Mouse (Mus musculus) regulatory T cell (primary cell): ENCODE measurements around the gene Sh3yl1.

ENCODE experiments used
- in situ Hi-C: fragments of 300-600 bp; cut with MboI, MseI; formaldehyde crosslinking; loops from one replicate; pipeline ENCODE4 v1.15.1; 2025; ENCODE audit warnings: high pct_unique_total_duplicates

Sh3yl1 gene

GRCm38 (mm10) chr12:30911261-30912047, at the start of gene Sh3yl1, which contains the start of gene Acp1:
Sh3yl1 (plus strand) TSS chr12:30911668.
Acp1 (minus strand) TSS chr12:30911589.
- in situ Hi-C loops, result loop anchor here (5.0 to 25.0 kb wide), 4 partner anchors 314 to 743 kb away; partner anchors contain the start of genes Cbll1, Cog5 and Dus4l

DNA sequence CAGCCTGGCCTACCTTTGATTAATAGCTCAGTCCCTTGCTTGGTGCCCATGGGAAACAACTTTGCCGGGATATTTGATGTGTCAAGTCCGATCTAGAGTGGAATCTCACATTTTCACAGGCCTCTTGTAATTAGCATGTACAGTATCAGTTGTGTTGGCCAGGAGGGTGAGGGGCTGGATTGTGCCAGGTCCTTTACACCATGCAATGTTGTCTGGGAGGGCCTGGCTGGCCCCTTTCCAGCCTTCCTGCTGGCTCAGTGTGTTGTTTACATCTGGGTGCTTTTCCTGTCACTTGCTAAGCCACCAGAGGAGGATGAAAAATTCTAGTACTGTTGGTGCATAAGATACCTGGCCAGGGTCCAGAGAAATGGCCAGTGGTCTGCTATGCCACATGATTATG, 47.1 kb upstream of the Sh3yl1 start:
- in situ Hi-C loops, result no loop called here

- in situ Hi-C loops, result no loop called here
These were observed 45.7 kb upstream of the Sh3yl1 start for GRCm38 (mm10) chr12:30865781-30866180.

- in situ Hi-C loops, result no loop called here
These were observed 32.0 kb upstream of the Sh3yl1 start for GRCm38 (mm10) chr12:30879447-30879846.

GRCm38 (mm10) chr12:30883592-30883985, 27.9 kb upstream of the Sh3yl1 start:
- in situ Hi-C loops, result no loop called here

- in situ Hi-C loops, result no loop called here
These were observed 27.4 kb upstream of the Sh3yl1 start, which contains the start of gene Alkal2 for GRCm38 (mm10) chr12:30883986-30884621. Alkal2 (plus strand) TSS chr12:30884322.

DNA sequence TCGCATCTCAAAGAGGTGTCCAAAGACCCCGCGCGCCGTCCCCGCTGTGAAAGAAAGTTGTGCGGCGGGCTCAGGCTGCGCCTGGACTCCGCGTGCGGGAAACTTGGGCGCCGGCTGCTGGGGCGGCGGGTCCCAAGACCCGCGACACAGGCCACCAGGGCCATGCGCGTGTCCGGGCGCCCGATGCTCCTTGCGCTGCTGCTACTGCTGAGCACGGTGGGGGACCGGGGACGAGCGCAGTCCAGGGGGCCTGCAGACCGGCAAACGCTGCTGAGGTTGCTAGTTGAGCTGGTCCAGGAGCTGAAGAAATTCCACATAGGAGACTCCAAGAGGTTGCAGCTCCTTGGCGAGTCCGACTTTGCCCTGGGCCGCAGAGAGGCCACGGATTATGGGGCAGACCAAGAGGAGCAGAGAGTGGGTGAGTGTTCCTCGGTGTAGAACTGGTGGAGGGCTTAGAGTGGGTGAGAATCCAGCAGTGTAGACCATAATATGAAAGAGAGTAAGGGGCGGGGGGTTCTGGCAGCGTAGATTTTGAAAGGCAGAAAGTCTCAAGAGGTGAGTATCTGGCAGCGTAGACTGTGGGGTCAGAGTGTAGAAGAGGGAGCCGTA, 26.7 kb upstream of the Sh3yl1 start:
- in situ Hi-C loops, result loop anchor here (5.0 kb wide), 1 partner anchor 287 kb away; no protein-coding TSS in a partner anchor

DNA sequence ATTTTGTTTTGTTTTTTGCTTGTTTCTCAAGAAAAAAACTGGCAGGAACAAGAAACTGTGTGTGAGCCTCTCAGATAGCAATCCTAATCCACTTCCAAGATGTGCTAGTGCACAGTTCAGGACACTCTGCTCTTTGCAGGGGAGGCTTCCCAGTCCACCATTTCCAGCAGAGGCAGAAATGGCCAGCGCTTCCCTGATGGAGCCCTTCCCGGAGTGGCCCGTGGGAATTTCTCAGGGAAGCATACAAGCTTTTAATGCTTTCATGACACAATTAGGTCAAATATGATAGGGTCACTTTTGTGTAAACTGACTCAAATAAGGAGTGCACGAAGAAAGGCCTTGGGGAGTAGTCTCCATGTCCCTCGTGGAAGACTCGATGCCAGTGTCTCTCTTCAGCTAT, 25.6 kb upstream of the Sh3yl1 start:
- in situ Hi-C loops, result loop anchor here (5.0 kb wide), 1 partner anchor 289 kb away; no protein-coding TSS in a partner anchor

GRCm38 (mm10) chr12:30888003-30888402, 23.5 kb upstream of the Sh3yl1 start:
- in situ Hi-C loops, result loop anchor here (5.0 kb wide), 1 partner anchor 291 kb away; no protein-coding TSS in a partner anchor

- in situ Hi-C loops, result no loop called here
These were observed 21.4 kb upstream of the Sh3yl1 start for GRCm38 (mm10) chr12:30890067-30890466.

- in situ Hi-C loops, result no loop called here
These were observed 20.0 kb upstream of the Sh3yl1 start for GRCm38 (mm10) chr12:30891438-30891837.

- in situ Hi-C loops, result no loop called here
These were observed 14.4 kb upstream of the Sh3yl1 start for GRCm38 (mm10) chr12:30897039-30897438.

- in situ Hi-C loops, result loop anchor here (10.0 to 25.0 kb wide), 2 partner anchors 429 to 1296 kb away; partner anchors contain the start of gene Pik3cg
These were observed 2.8 kb upstream of the Sh3yl1 start for GRCm38 (mm10) chr12:30908658-30909057.

GRCm38 (mm10) chr12:30909881-30910280, 1.6 kb upstream of the Sh3yl1 start:
- in situ Hi-C loops, result loop anchor here (5.0 to 25.0 kb wide), 5 partner anchors 313 to 1295 kb away; partner anchors contain the start of genes Cbll1, Cog5, Dus4l and Pik3cg

DNA sequence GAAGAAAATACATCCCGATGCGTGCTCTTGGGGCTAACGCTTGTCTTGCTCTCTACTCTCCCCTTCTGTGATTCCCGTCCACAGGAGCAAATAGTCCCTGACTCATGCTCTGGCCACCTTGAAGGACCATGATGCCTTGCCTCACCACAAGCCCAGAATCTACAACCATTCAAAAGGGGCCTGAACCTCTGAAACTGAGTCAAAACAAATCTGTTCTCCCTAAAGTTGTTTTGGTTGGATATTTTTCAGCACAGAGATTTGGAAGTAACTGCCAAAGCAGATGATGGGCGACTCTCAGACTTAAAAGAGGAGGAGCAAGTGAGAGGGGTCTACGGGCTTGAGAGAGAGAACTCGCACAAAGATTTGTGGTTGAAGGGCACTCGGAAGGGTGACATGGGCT, 608 bp upstream of the Sh3yl1 start:
- in situ Hi-C loops, result loop anchor here (5.0 to 25.0 kb wide), 4 partner anchors 314 to 744 kb away; partner anchors contain the start of genes Cbll1, Cog5 and Dus4l

DNA sequence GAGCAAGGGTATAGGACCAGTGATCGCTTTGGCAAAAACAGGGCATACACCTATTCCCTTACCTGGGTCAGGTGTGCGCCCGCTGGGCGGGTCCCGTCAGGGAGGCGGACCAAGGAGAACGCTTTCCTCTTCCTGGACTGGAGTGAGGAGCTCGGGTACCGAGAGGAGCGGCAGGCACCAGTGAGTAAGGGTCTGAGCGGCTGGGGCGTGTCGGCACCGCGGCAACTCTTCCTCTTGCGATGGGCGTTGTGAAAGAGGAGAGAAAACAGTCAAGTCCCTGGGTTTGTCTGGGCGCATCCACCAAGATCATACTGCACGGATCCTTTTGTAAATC, 547 bp downstream of the Sh3yl1 start:
- in situ Hi-C loops, result loop anchor here (5.0 to 25.0 kb wide), 4 partner anchors 315 to 743 kb away; partner anchors contain the start of genes Cbll1, Cog5 and Dus4l

DNA sequence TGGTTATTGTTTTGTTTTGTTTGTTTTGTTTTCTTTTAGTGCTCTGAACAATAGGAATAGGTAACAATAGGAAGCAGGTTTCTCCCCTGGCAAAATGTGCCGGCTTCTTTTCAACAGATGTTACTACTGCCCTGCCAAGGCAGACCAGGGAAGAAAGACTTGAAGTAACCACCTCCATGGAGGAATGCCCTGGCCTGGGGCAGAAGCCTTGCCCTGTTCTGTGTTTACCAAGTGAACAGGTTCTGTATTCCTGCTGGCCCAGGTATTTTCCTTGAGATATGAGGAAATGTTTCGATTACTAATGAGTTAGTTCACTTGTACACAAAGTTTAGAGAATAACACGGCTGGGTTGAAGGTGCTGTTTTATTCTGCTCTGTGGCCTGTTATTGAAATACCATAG, 1.4 kb downstream of the Sh3yl1 start:
- in situ Hi-C loops, result loop anchor here (5.0 to 25.0 kb wide), 4 partner anchors 316 to 742 kb away; partner anchors contain the start of genes Cbll1, Cog5 and Dus4l

DNA sequence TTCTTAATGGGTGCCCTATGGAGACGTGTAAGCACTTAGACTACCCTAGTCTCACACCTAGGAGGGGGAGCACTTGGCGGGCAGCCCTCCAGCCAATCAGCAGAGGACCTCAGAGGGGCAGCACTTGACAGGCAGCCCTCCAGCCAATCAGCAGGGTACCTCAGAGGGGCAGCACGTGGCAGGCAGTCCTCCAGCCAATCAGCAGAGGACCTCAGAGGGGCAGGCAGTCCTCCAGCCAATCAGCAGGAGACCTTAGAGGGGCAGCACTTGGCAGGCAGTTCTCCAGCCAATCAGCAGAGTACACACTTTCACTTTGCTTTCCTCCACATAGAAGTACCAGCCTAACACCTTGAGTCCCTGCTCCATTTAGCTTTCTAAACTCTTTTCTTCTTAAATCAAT, 10.9 kb downstream of the Sh3yl1 start:
- in situ Hi-C loops, result loop anchor here (25.0 kb wide), 1 partner anchor 415 kb away; no protein-coding TSS in a partner anchor

DNA sequence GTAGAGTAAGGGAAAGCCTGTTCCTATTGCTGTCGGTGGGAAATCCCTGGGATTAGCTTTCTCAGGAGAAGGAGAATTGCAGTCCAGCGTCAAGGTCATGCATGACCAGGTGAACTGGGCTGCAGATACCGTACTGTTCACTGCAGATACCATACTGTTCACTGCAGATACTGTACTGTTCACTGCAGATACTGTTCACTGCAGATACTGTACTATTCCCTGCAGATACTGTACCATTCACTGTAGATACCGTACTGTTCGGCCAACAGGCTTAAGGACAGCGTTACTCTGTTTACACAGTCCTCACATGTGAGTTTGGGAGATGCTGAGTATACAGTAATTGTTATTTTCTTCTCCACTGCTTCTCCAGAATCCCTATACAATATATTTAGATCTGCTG, 16.7 kb downstream of the Sh3yl1 start:
- in situ Hi-C loops, result no loop called here

DNA sequence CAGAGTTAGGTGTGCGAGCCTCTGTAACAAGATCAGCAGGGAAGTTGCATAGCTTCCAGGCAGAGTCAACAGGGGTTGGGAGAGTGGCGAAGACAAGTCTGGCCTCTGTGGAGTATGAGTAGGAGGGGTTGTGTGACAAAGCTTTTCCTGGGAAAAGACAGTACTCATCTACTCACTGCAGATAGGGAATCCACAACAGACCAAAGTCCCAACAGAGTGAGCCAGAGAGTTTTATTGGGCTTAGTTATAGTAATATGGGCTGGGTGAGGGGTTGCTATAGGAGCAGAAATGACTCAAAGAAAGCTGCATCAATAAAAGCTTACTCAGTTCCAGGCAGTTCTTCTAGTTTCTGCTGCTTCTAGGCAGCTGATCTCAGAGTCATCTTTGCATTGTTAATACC, 21.8 kb downstream of the Sh3yl1 start:
- in situ Hi-C loops, result no loop called here

DNA sequence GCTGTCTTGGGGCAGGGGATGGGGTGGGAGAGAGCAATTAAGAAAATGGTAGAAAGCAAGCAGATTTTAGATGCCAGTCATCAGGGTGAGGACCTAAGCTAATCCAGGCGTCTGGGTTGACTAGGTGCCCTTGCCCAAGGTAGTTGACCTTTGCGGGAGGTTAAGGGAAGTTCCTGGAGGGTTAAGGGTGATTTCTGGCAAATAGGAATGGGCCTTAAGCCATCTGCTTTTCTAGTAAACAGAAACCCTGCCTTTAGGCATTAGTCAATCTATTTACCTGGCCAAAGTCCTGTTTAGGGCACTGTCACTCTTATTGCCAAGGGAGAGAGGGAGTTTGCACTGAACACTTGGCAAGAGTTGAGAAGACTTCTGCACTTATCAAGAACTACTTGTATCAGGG, 25.4 kb downstream of the Sh3yl1 start:
- in situ Hi-C loops, result no loop called here
